Comparison of ENCODE assay signal across 8 mouse cellular contexts in the genomic region with DNA sequence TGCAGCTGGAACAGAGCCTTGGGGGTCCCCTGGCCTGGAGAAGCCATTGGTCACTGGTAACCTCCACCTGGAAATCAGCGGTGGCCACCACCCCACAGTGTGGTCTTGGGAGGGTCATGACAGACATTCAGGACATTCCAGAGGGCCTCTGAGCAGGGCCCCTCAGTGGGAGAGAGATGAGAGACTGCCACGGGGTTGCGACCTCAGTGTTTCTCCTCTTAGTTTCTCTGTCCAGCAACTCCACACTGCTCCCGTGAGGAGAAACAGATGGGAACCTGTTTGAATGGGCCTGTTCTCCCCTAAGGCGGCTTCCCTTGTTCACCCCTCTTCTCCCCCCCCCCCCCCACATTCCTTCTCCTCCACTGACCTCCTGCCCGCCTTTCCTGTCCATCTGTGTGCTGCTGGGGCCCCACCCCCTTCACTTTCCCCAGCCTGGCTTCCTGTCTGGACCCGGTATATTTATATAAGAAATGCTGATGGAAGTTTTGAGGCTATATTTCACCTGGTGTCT. TPM values are rescaled to one million over a fixed set of nuclear protein-coding genes. Genes with fewer than 3 reads are reported as not detected.
DNase-seq lines count a peak whose midpoint lies in the region; ATAC-seq and TF ChIP-seq lines count a peak whose summit lies in the region.

No protein-coding gene starts in this region.

- no peaks in the 10 kb centered on the region for H3K27me3 ChIP-seq in embryonic facial prominence, embryonic 13.5 days
- H3K27me3 ChIP-seq in intestine, embryonic 16.5 days (replicated peaks; ENCODE audit: control insufficient read depth, insufficient read depth, low read length), result no peaks in the 10 kb centered on the region

- H3K27ac ChIP-seq in gastrocnemius, adult 2 months, result peak overlapping the region; percentile 25; the same call in 1 of the 2 replicates
- H3K27ac ChIP-seq in embryonic facial prominence, embryonic 13.5 days, result peak overlapping the region; percentile 97
- H3K27ac ChIP-seq in intestine, embryonic 16.5 days (ENCODE audit: low read length), result peak overlapping the region; percentile 48; the same call in 1 of the 2 replicates

- H3K4me1 ChIP-seq in embryonic facial prominence, embryonic 13.5 days, result peaks cover 32% of the 10 kb centered on the region
- H3K4me1 ChIP-seq in intestine, embryonic 16.5 days (ENCODE audit: control insufficient read depth, insufficient read depth, low read length), result peaks cover 24% of the 10 kb centered on the region

- no peak overlapping the region for H3K4me3 ChIP-seq in gastrocnemius, adult 2 months
- H3K4me3 ChIP-seq in embryonic facial prominence, embryonic 13.5 days, result no peak overlapping the region
- no peak overlapping the region for H3K4me3 ChIP-seq in intestine, embryonic 16.5 days (ENCODE audit: low read length)

- 11% methylated on average over 7 of the region's 7 CpGs for WGBS in embryonic facial prominence, embryonic 13.5 days
- 15% methylated on average over 7 of the region's 7 CpGs for WGBS in intestine, embryonic 16.5 days

- TF ChIP-seq CTCF in gastrocnemius, adult 2 months (IDR thresholded peaks at IDR 0.05), result no peak

- intact Hi-C loops in gastrocnemius, adult 2 months (cut with DNase I), result no loop called here

- H3K36me3 ChIP-seq in embryonic facial prominence, embryonic 13.5 days, result peaks cover 20% of the 10 kb centered on the region
- H3K36me3 ChIP-seq in intestine, embryonic 16.5 days (ENCODE audit: control insufficient read depth, insufficient read depth, low read length), result no peaks in the 10 kb centered on the region

- no peak for ATAC-seq in embryonic facial prominence, embryonic 13.5 days (ENCODE audit: insufficient number of reproducible peaks, insufficient read depth, low FRiP score, low TSS enrichment, low read depth)
- ATAC-seq in intestine, embryonic 16.5 days, result peak; percentile 52

- no peak for DNase-seq in gastrocnemius, adult 2 months
- DNase-seq in gastrocnemius, postnatal 4 days (ENCODE audit: low spot score in 2 of 2), result no peak
- peak; percentile 55 for DNase-seq in lung, postnatal 25 days (ENCODE audit: low spot score)
- no peak for DNase-seq in spleen, adult 12 weeks (ENCODE audit: low spot score)
- DNase-seq in natural killer cell, adult 2 months (ENCODE audit: low spot score in 2 of 2), result no peak
- no peak for DNase-seq in right cerebral cortex, postnatal 4 days

- no peak overlapping the region for H3K4me2 ChIP-seq in embryonic facial prominence, embryonic 13.5 days
- no peak overlapping the region for H3K4me2 ChIP-seq in intestine, embryonic 16.5 days (ENCODE audit: low read depth, low read length)

- H3K9me3 ChIP-seq in embryonic facial prominence, embryonic 13.5 days, result no peaks in the 10 kb centered on the region
- H3K9me3 ChIP-seq in intestine, embryonic 16.5 days (ENCODE audit: control insufficient read depth, low read length), result no peaks in the 10 kb centered on the region

- no peak overlapping the region for H3K9ac ChIP-seq in embryonic facial prominence, embryonic 13.5 days
- no peak overlapping the region for H3K9ac ChIP-seq in intestine, embryonic 16.5 days (ENCODE audit: low read depth, low read length)

RNA-seq across cellular contexts. Expression of gene Trim62, which starts 14.6 kb away (rescaled TPM):
- total RNA-seq in gastrocnemius, adult 2 months (2021), result under 1 TPM; 0.50 to 0.74 TPM
- total RNA-seq in gastrocnemius, postnatal 4 days (2021), result 1 to 10 TPM; 3.2 to 3.7 TPM
- 8.2 and 11.0 TPM in 2 replicates for polyA plus RNA-seq in embryonic facial prominence, embryonic 13.5 days (2015; fragmentation: Nextera tagmentation; extraction: Ambion mirVana)
- polyA plus RNA-seq in intestine, embryonic 16.5 days (2015; fragmentation: Nextera tagmentation; extraction: Ambion mirVana), result 2.2 and 2.3 TPM in 2 replicates

Comparison
In these comparisons a context has a peak if more than half of its experiments do, and no peak if none do; other contexts are left out.
1. H3K27ac ChIP-seq: peak in every context shown above with its lines; median percentile 97 in embryonic facial prominence, embryonic 13.5 days; 48 in intestine, embryonic 16.5 days; 25 in gastrocnemius, adult 2 months.